Mouse (Mus musculus) CH12.LX (cell line): Measurements from ENCODE around the gene Stt3a.

Experiments used
- CTCF ChIP-seq, 2 experiments: IDR thresholded peaks in 1 of 2; conservative IDR thresholded peaks in 1 of 2; 2 replicates each; pipeline ENCODE4 v1.5.1; 2011 to 2012; ENCODE audit warnings: low read depth in 2 of 2, low read length in 2 of 2, improper control_type of control experiment in 1 of 2, inconsistent platforms in 1 of 2, mild to moderate bottlenecking in 1 of 2, moderate library complexity in 1 of 2
- KAT2A ChIP-seq: IDR thresholded peaks from 2 replicates; pipeline ENCODE4 v1.6.1; 2012; ENCODE audit warnings: low read length, improper control_type of control experiment, inconsistent platforms; ENCODE audit not compliant: insufficient replicate concordance
- MAFK ChIP-seq: IDR thresholded peaks from 2 replicates; pipeline ENCODE4 v1.6.1; 2011; ENCODE audit warnings: low read length, improper control_type of control experiment; ENCODE audit not compliant: insufficient replicate concordance
- MEF2A ChIP-seq: IDR thresholded peaks from 2 replicates; pipeline ENCODE4 v1.6.1; 2014; ENCODE audit warnings: low read depth, mild to moderate bottlenecking, inconsistent platforms, low read length, improper control_type of control experiment, borderline replicate concordance

DNA sequence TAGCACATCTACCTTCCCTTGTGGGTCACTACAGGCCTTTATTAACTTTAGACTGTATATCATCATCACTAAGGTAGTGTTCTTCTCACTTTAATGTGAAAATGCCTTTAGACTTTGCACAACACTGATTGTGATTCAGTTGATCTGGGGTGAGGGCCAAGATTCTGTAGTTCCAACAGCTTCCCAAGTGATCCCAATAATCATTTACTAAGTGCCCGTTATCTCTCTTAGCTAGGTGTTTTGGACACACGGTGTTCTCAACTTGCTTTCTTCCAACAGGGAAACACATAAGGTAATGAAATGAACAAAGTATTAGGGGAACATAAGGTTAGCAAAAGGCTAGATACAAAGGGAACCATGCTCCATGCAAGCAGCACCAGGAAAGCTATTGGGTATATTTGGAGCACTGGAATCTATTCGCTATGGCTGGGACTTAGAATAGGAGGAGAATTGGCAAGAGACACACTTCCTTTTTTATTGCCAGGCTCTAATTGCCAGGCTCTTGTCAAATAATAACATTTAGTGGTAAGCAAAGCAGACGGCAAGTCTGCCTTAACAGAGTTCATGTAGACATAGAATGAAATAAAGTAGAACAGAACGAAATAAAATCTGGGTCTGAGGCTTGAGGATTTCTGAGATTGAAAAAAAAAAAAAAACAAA lies 40.8 kb upstream of the Stt3a start:
- no peak for TF ChIP-seq KAT2A
- no peak for TF ChIP-seq MEF2A
- no peak for TF ChIP-seq MAFK
- TF ChIP-seq CTCF (conservative IDR thresholded peaks at IDR 0.05 in 1 of 2, IDR thresholded peaks at IDR 0.05 in 1 of 2; ENCODE audit: low read depth in 2 of 2, low read length in 2 of 2) = no peak
